Mouse (Mus musculus) heart, adult 18-20 months (tissue): ENCODE results near the gene Ankrd44. TPM values are rescaled to one million over a fixed set of nuclear protein-coding genes. Genes with fewer than 3 reads are reported as not detected.

Source experiments
- DNase-seq, 2 experiments: peaks; one replicate each; pipeline ENCODE4 v3.0.0; 2021 to 2022; ENCODE audit warnings: mixed read lengths in 1 of 2
- total RNA-seq, 2 experiments: library from RNA; stranded (reverse); gene quantifications; 2 replicates each; pipeline ENCODE4 v1.2.3; 2021

Ankrd44 gene
- total RNA-seq, 2 experiments from 2014 or later, result 7.5 to 15.7 TPM

DNA sequence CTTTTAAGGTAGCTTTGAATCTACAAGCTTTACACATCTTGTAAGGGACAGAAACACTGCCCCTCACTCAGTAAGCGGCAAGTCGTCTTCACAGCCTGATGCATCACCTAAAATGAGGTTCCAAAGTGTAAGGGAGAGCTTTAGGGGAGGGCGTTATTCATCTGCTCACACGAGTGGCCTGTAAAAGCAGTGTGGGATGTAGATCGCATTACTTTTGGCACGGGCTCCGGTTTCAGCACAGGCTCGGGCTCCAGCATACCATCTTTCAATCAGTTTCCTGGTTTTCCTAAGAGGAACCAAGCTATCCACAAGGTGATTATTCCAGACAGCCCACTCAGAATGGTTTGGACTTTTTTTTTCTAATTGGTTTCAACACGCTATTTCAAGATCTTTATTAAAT lies 74.6 kb downstream of the Ankrd44 start:
- no peak for DNase-seq

DNA sequence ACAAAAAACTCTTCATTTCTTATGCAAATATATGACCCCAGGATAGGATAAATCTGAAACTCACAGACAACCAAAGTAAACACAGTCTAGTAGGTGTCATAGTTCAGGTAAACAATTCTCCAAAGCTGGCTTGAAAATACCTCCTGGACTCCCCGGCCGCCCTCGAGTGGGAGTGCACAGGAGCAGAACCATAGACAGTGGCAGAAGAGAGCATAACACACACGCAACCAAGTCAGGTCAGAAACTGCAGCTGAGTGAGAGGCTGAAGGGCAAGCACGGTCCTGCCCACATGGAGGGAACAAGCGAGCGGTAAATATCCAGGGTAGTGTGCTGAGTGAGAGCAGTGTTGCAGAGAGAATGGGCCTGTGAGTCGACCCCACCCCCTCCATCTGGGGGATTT lies 76.1 kb downstream of the Ankrd44 start:
- no peak for DNase-seq

DNA sequence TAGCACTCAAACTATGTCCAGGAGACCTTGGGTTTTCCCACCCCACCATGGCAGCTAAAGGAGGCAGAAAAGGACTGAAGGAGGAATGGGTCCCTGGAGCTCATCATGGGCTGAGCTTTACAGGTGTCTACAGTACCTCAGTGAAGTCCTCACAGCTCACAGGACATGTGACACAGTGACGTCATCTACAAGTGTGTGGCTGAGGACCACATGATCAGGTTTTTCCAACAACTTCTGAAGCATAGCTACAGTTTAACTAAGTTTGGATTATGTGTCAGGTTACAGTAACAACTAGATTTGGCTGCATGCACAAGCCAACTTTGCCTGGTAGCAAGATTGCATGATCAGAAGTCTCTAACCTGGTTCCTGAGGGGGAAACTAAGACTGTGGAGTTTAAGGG lies 78.9 kb downstream of the Ankrd44 start:
- no peak for DNase-seq

DNA sequence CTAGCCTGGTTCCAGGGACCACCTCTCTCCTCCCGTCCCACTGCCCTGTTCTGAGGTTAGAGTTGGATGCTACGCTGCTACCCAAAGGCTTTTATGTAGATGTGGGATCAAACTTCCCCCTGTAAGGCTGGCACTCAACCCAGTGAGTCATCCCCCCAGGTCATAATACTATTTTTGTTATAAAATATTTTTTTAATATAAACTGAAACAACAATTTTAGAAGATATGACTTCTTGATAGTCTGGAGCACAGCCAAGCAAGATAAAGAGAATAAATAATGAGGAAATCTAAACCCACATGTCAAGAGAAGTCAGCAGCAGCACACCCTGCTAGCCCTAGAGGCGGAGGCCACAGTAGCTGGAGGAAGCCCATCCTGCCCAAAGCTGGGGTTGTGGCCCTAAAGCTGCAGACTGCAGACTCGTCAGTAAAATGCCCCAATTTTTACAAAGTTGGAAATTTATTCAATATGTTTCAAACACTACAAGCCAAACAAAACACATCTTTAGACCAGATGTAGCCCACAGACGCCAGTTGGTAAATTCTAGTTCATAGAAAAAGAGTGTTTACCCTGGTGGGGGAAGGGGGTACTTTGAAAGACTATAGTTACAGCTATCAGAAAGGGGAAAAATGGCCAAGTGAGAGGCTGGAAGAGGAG lies 79.7 kb downstream of the Ankrd44 start:
- no peak for DNase-seq

DNA sequence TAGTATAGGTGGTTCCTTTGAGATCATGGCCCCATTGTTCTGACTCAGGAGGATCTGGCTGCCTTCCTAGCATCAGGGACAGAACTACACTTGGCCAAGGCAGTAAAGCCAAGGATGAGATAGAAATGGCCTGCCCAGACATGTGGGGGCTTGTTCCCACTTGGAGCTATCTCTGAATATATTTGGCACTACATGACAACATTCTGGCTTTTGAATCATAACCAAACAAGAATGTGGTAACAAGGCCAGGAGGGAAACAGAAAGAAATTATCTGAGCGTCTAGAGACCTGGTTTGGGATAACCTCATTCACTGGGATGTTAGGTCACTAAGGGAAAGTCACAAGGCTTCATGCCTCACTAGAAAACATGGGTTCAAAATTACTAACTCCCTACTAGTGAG lies 81.8 kb downstream of the Ankrd44 start:
- no peak for DNase-seq

DNA sequence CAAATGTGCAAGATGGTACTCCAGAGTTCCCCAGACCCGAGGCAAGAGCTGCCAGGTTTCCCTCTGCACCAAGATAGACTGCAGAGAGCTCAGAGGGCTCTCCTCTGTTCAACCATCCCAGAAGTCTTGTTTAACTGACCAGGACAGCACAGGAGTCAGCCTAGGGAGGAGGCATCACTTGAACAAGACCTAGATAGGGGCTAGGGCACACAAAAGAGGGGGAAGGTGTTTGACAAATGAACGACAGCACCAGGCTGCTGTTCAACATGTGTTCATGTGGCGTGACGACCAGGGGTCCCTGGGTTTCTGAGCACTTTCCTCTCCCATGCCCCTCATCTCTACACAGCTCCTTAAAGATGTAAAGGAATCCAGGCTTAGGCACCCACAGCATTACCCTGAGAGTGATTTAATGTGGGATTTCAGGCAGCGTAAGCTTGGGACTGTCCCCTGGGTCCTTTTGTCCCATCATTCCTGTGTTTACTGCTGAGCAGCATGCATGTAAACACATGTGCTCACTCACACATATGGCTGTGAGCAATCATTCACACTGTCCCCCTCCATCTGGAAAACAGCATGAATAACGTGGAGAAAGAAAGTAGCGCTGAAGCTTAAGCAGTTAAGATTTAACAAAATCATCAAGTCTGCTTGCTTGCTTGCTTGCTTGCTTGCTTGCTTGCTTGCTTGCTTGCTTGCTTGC lies 83.3 kb downstream of the Ankrd44 start:
- DNase-seq, result no peak

DNA sequence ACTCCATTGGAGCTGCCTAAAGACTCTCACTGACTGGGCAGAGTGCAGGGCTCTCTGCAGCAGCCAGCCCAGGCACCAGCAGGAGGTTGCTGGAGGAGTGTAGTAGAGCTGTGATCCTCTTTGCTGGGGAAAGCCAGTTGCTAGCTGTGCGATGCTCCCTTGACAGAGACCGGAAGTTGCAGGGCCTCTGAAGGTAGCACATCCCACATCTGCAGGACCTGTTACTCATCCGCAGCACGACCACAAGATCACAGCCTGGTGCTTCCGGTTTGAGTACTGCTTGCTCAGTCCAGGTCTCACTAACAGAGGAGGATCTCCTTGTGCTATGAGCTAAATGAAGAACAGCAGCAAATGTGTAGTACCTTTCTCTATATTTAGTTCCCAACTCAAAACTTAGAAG lies 84.4 kb downstream of the Ankrd44 start:
- DNase-seq, result no peak

DNA sequence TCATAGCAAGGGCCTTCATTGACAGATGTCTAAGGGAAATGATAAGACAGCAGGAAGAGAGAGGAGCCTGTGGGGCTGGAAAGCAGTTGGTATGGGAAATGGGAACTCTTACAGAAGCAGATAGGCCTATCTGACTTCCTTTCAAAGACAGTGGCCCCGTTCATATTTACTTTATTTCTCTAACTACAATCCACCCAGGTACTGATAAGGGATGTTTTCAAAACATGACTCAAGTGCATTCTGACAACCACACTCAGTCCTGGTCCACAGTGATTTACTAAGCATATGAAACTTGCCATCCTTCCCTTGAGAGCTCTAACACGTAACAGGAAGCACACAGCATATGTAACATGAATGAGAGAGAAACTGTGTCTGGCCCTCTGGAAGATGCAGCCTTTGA lies 86.1 kb downstream of the Ankrd44 start:
- DNase-seq, result no peak

DNA sequence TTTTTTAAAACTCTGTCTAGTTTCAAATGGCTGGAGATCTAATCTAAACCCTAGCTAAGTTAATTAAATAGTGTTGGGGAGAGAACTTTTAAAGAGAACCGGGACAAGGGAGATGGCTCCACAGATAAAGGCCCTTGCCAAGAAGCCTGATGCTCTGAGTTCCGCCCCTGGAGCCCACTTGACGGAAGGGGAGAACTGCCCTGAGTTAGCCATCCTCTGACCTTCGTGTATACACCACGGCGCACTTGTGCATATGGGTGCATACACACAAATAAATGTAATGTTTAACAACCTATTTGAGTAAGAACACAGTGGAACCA lies 87.7 kb downstream of the Ankrd44 start:
- DNase-seq, result peak in 1 of 2 experiments; percentile 27

DNA sequence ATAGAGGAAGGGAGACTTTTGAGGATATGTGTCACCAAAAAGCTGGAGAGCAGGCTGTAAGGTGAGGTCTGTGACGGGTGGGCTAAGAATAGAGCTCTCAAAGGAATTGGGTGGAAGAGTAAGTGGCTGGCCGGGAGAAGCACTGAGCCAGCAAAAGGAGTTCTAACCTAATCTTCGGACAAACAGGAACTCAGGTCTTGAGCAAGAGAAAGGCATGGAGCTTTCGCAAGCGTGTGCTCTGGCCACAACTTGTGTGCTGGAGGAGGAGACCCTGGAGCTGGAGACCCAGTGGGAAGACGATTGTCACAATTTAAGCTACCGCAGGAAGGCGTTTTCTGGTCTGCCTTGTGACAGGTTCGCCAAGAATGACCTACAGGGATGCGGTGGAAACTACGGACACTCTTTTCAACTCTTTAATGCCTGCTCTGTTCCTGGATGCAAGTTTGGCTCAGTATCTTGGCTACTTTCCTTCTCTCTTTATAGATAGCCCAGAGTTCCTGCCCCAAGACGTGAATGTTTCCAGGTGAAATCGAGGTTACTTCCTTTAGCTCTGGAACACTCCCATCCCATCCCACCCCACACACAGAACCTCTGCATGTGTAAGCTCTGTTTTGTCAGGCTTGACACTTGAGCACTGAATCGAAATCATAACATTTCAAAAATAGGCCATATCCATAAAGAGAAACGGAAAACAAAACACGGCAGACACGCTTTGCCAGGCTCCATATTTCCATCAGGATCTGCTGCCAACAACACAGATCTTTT lies 88.3 kb downstream of the Ankrd44 start:
- DNase-seq, result peak; percentile 62 to 69

DNA sequence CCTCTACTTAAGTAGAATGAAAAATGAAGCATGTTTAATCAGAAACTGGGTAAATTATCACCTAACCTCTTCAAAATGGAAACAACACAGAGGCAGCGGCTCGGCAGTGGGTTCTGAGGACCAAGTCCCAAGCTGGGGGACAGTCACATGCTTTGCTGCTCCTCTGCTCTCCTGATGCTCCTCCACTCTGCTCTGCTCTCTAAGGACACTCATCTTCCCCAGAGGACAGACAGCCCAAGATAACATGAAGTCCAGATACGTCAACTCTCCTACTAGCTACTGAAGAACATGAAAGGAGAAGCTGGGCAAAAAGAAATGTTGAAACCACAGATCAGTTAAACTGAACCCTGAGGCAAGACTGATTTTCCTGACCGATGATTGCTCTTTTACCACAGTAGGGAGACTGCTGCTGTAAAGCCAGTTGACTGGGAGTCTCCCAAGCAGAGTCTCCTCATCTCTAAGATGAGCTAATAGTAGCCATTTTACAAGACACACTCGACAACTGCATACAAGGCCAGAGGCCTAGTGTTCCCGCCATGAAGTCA lies 90.5 kb downstream of the Ankrd44 start:
- DNase-seq, result no peak

DNA sequence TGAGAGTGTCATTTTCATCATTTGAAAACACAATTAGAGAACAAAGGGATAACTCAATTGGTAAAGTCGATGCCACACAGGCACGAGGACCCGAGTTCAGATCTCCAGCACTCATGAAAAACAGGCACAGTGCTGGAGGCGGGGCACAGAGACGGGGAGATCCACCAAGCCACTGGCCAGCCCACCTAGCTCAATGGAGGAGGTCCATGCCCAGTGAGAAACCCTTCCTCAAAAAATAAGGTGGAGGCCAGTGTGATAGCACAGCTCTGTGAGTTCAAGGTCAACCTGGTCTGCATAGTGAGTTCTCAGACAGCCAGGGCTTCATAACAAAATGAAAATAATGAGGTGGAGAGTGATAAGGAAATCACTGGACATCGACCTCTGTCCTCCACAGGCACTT lies 93.0 kb downstream of the Ankrd44 start:
- no peak for DNase-seq

DNA sequence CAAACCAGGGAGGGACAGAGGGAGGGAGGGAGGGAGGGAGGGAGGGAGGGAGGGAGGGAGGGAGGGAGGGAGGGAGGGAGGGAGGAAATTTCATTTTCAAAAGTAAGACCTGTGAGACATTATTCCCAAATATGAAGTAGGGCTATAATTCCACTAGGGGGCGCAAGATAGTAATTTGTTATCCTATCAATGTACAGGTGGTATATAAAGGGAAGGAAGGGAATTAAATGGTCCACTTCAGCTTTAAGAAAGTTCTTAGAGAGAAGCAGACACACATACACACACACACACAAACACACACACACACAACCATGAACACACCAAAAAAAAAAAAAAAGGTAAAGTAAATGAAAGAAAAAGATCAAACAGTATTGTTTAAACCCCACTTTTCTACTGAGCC lies 93.4 kb downstream of the Ankrd44 start:
- peak; percentile 59 to 84 for DNase-seq

DNA sequence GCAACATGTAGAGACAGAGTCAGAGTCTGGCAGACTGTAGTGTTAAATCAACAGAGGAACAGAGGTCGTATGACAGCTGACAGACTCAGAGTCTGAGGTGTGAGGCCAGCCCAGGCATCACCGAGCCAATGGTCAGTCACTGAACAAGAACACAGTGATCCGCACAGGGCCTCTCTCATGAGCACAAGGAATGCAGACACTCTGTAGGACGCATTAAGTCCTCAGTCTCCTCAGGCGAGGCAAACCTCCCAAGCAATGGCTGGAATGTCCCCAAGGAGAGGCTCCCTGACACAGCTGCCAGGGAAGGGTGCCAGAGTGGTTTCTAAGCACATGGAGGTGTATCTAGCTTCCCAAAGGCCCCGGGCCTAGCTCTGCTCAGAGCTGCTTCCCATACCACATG lies 96.0 kb downstream of the Ankrd44 start:
- DNase-seq, result peak; percentile 64 to 70

DNA sequence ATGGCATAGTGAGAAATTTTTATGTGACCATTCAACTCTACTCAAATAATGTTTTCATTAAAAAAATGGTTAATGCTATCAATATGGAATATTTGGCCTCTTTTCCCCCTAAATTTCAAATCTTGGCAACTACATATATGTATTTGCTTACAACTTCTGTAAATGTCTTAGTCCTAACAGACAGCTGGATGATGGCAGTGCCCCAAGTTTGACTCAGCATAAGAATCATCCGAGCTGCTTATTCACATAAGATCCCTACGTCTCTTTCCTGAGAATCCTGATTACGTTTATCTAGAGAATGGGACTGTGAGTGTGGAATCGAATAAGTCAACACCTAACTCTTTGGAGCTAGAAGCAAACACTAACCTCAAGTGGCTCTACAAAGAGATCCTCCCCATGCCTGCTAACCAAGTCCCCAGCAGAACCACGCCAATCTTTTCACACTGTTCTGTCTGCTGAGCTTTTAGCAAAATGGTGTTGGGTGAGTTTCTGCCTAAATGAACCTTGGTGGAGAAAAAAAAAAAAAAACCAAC lies 96.4 kb downstream of the Ankrd44 start:
- DNase-seq, result no peak

DNA sequence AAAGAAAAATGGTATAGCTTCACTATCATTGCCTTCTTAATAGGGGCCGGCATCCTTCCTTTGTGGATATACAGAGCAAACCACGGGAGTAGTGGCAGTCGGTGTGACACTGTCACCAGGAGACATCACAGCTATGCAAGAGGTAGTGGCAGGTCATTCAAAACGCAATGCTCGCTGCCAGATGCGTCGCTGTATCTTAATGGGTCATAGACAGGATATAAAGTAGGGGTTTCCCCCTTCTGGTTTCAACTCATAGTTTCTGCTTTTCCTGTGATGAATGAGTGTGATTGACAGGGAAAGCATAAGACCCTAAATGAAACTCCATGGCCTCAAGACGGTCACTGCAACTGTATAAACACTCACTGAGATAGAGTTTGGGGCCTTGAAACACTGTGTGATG lies 98.4 kb downstream of the Ankrd44 start:
- DNase-seq, result no peak

DNA sequence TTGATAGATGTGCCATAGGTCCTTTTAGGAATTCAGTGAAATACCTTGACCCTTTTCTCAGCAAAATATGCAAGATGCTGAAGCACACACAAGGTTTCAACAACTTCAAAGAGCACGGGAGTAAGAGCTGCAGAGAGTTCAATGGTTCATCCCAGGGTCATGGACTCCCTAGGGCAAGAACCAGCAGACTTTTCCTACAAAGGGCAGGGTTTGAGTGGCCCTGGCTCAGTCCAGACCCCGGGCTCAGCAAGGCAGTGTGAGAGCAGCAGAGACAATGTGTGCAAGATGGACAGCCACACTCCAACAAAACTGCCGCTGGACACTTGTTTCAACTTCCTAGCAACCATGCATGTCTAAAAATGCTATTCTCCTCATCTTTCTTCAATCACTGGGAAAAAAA lies 98.8 kb downstream of the Ankrd44 start:
- DNase-seq, result no peak

DNA sequence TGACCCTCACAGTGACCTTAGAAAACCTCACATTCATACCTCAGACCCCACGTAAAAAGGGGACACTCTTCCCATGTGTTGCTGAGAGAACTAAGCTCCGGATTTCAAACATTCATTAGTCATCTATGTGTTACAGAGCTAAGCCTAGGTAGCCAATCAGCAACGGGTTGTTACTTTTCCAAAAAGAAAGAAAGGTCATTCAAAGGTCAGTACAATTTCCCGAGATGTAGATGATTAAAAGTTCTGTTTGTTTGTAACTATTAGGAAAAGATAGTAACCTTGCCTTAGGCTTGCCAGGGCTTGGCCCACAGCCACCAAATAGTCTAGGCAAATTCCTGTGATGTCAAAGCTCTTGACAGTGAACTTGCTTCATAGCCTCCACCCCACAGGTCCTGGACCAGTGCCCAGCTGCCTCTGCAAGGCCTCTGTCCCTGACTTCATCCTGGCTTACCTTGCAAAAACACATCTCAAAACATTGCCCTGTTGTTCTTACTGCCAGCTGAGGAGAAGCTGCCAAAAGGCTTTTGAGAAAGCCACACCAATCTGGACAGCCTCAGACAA lies 99.7 kb downstream of the Ankrd44 start:
- DNase-seq, result peak; percentile 90 to 92

DNA sequence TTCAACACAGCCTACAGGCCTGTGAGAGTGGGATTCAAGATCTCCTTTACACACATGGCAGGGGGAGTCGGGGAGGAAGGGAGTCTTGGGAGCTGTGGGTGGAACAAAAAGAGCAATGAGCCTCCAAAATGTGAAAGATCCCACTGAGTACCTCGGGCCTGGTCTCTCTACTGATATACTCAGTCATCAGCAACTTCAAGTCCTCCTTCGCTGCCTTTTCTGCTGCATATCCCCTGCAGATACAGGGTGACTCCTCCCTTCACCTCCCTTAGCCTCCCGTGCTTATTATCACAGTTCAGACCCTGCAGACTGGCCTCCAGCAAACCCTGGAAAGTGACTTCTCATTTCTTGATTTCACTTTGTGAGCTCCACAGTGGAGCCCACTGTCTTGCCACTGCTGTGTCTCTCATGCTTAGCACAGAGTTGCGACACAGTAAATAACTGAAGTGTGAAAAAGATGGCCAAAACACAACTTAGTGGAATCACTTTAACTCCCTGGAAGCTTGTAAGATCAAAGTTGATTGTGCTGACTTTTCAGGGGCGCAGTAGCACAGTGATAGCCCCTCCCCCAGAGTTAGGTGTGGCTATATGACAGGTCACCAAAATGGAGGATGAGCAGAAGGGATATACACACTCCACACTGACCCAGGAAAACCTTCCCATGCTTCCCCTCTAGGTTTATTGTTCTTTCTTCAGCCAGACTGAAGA lies 100.3 kb downstream of the Ankrd44 start:
- no peak for DNase-seq

DNA sequence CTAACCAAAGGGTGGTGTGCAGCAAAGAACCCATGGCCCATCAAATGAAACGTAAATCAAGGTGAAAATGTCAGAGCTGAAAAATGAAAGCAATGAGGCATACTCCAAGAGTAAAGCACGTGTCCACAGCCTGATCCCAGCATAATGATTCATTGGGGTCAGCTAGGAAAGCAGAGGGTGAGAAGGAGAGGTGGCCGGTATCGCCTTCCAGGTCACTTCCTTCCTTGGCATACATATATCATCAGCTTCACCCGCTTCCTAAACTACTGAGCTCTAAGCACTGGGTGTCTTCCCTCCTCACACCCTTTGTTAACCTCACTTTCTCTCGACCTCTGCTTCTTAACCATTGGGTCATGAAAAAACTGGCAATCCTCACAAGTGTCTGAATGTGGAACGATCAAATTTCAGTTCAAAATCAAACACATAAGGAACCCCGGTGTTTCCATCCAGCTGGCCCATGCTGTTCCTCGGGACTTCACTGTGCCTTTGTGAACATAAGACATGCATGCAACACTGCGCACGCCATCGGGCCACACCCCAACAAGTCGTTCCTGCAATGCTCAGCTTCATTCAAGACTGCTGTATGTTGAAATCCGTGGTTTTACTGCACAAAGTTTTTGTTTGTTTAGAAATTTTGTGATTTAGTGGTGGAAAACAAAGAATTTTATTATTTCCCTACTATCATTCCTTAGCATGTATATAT lies 101.9 kb downstream of the Ankrd44 start:
- DNase-seq, result no peak

DNA sequence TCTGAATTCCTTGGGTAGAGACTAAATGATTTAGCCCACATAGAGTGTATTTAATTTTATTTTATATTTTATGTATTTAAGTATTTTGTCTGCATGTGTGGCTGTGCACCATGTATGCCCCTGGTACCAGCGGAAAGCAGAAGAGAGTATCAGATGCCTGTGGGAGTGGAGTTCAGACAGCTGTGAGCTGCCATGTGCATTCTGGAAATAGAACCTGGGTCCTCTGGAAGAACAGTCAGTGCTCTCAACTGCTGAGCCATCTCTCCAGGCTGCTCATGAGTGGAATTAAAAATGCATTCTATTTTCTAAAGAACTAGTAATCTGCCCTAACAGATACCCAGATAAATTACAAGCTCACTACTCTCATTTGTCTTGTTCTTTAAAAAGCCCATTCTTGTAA lies 104.4 kb downstream of the Ankrd44 start:
- no peak for DNase-seq
